Mouse (Mus musculus) yolk sac, embryonic 10.5 days (tissue): Measurements from ENCODE around the gene Exo1.

ENCODE experiments used
- DNase-seq: peaks from one replicate; pipeline ENCODE4 v3.0.0-alpha.2; 2017; ENCODE audit warnings: low spot score

Exo1 gene

GRCm38 (mm10) chr1:175950851-175951250 lies 70.5 kb downstream of the Exo1 start:
- DNase-seq = no peak

GRCm38 (mm10) chr1:175961786-175962185 lies 81.4 kb downstream of the Exo1 start:
- no peak for DNase-seq
